Mouse (Mus musculus): ENCODE data around the gene Morn3.
"Not testable (repeated sequence)": the region's sequence is repeated elsewhere in the genome, so short reads cannot be mapped to it uniquely, and the experiment has no call there.

Morn3 gene

DNA sequence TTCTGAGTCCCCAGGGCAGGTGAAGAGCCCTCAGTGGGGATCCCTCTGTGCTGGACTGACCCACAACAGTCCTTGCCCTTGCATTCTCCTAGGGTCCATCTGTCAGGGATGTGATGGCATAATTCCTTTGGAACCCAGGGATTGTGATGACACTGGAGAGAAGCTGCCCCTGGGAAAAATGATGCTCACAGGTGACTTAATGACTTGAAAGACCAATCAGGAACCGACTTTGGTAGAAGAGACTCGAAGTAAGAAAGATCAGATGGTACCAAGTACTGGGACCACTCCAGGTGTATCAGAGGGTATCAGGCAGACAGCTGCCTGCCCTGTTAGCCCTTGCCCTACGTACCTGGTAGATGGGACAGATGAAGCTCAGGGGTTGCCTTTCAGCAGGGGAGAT, at the start of gene Morn3:
Morn3 (minus strand) TSS at position 101 of the 400 bp plus-strand sequence.
- DNase-seq (ENCODE audit: low read depth, low spot score) = no peak

DNA sequence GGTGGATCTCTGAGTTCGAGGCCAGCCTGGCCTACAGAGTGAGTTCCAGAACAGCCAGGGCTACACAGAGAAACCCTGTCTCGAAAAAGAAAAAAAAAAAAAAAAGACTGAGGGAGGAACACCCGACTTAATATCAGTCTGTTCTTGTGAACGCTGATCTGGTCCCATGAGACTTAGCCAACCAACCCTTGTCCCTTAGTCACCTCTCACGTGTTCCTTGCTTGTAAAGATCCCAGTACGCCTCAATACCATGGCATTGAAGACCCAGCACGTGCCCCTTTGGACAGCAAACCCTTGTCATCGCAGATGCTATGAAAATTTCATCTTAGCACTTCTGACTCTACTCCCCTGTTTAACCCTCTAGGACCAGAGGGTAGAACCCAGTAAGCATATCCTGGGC, 49.5 kb upstream of the Morn3 start:
- no peak for DNase-seq (ENCODE audit: low read depth, low spot score)

DNA sequence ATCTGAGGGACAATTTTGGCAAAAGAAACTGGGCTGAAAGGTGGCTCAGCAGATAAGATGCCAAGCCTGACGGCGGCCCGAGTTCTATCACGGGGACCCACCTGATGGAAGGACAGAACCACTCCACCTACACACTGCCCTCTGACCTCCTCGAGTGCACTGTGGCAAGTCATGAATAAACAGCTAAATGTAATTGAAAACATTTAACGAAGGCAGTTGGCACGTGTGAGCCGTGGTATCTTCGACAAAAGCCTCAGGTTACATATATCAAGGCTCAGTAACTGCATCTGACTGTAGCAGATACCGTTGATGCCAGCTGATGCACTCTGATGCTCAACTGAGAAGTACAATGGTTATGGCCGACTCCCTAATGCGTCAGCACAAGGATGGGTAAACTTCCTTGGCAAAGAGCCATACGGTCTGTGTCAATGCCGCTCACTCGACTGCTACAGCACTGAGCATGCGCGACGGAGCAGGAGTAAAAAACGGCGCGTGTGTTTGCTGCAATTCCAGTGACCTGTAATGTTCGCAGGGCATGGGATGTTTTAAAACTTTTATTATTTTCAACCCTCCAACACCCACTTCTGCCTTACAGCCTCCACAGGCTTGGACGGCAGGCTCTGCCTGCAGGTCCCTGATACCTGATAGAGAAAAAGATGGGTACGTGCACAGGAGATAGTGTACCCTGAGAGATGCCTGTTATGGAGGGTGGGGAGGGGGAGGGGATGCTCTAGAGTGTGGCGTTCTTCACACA, 47.6 kb upstream of the Morn3 start:
- DNase-seq (ENCODE audit: low read depth, low spot score) = no peak

DNA sequence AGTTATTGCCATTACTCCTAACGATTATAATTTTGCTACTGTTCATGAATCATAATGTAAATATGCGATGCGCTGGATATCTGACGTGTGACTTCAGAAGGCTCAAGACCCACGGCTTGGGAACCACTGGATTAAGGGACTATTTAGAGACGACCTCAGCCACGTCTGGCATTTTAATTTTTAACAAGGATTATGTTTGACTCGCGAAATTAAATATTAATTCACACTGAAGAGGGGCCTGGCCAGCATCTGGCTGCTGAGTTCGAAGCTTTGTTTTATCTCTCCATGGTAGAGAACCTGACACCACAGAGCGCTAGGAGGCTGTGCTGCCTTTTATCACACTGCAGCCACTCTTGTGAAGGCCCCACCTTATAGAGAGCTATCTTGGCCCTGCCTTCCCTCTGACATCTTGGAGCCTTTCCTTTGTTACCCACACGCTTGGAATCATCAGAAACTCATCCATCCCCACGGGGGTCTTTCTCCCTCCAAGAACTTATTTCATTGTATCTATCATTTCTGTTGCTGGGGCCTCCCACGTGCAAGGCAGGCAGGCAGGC, 46.3 kb upstream of the Morn3 start:
- DNase-seq (ENCODE audit: low read depth, low spot score) = no peak

DNA sequence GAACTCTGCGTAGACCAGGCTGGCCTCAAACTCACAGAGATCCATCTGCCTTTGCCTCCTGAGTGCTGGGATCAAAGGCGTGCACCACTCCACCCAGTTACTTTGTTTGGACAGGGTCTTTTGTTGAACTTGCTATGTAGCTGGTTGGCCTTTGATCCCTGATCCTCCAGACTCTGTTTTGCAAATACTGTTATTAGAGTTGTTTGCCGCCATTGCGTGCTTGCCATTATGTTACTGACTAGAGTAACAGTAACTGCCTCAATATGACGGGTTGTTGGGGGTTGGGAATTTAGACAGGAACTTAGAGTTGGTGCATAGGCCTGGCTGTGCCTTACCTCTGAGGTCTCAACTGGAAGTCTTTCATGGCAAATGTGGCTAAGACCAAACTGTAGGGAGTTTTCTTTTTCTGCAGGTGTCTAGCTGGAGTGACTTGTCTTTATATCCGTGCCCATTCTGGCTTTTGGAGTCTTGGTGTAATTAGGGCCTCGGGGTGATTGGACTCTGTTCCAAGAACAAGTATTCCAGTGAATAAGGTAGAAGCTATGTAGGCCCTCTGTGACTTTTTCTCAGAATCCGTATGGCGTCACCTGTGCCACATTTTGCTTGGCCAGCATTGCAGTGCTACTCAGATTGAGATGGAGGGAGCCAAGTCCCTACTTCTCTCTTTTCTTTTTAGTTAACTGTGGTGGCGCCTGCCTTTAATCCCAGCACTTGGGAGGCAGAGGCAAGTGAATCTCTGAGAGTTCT, 43.9 kb upstream of the Morn3 start:
- no peak for DNase-seq (ENCODE audit: low read depth, low spot score)

DNA sequence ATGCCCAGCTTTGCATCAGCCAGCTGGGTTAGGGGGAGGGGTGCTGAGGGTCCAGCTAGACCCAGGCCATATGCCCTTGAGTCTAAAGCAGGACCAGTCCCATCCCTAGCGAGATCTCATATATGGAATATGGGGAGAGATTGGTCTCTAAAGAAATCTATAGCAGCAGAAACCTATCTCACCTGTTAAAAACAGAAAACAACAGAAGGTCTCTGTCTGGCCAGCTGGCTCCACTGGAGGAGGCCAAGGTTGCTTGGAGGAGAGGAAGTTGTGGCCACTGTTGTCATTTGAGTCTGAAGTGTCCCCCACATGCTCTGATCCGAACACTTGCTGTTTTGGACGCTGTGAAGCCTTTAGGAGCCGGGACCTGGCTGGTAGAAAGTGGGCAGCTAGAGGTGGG, 42.0 kb upstream of the Morn3 start:
- DNase-seq (ENCODE audit: low read depth, low spot score) = no peak

DNA sequence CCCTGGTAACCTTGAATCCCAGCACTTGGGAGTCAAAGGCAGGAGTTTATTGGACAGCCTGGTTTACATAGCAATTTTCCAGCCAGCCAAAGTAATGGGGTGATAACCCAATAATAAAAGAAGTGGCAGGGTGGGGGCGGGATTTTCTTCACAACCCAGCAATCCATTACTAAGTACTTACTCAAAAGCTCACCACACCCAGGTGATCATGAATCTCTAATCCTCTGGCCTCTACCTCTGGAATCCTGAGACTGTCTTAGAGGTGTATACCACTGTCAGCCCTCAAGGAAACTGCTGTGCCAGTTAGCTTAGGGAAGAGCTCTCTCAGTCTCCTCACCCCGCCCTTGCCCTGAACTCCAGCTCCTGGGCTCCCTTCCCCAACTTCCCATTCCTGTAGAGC, 39.7 kb upstream of the Morn3 start:
- DNase-seq (ENCODE audit: low read depth, low spot score) = no peak

DNA sequence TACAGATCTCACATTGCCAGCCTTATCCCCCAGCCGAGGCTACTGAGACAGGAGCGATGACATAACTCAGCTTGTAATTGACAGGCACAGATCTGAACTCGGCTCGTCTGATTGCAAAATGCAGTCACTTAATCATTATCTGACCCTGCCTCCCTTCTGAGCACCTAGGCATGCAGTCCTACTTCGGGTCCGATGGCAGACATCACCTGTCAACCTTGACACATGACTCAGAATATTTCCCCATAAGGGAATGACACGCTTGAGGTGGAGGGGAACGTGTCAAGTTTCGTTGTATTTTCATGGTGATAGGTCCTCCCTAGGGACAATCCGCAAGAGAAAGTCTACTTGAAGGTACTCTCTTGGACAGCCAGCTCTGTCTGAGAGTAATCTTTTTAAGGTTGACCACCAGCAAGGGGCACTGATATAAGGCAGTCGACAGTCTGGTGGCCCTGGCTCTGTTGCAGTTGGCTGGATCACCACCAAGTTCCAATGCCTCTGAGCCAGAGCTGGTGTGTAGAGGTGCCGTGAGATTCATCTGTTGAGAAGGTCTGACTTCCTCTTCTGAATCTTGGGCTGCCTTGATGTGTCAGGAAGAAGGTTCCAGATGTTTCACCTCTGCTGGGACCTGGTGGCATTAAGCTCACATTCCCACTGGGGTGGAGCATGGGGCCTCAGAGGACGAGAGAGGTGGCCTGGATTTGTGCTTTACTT, 36.7 kb upstream of the Morn3 start:
- no peak for DNase-seq (ENCODE audit: low read depth, low spot score)

DNA sequence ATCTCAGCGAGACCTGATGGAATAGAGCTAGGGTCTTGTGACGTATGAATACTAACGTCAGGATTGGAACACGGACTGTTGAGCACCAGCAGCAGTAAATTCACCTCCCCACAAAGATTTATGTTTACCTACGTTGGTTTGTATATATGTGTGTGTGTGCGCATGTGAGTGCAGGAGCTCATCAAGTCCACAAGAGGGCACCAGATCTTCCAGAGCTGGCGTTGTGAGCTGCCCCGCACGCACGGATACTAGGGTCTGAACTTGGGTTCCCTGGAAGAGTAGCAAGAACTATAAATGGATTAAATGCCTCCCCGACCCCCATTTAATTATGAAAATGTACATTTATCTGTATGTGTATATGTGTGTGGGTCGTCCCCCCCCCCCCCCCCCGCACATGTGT, 33.7 kb upstream of the Morn3 start:
- no peak for DNase-seq (ENCODE audit: low read depth, low spot score)

DNA sequence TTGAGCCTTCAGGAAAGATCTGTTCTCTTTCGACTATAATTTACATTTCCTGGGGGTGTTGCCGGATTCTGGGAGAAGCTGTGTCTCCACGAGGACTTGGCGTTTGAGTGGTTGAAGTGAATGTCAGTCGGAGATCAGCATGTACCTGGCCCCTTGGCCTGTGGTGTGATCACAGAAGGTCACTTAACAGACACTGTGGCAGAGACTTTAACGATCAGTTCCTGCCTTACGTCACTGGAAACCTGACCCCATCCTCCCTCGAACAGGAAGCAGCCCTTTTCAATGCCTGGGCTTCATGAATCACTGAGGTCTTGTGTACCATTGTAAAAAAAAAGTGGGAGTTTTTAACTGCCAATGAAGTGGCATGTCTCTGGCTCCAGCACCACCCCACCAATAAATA, 33.2 kb upstream of the Morn3 start:
- DNase-seq (ENCODE audit: low read depth, low spot score) = no peak

DNA sequence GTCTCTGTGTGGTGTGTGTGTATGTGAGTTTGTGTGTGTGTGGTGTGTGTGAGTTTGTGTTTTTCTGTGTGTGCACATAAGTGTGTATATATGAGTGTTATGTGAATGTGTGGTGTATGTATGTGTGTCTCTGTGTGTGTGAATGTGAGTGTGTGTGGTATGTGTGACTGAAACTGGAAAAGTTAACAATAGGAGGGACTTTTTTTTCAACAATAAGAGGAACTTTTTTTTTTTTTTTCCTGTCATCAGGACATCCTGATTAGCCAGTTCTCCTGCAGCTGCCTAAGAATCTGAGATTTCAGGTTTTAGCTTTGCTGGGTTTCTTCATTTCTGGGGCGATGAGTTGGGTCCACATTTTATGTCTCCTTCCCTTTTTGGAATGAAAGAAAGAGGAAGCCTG, 32.8 kb upstream of the Morn3 start:
- DNase-seq (ENCODE audit: low read depth, low spot score) = no peak

DNA sequence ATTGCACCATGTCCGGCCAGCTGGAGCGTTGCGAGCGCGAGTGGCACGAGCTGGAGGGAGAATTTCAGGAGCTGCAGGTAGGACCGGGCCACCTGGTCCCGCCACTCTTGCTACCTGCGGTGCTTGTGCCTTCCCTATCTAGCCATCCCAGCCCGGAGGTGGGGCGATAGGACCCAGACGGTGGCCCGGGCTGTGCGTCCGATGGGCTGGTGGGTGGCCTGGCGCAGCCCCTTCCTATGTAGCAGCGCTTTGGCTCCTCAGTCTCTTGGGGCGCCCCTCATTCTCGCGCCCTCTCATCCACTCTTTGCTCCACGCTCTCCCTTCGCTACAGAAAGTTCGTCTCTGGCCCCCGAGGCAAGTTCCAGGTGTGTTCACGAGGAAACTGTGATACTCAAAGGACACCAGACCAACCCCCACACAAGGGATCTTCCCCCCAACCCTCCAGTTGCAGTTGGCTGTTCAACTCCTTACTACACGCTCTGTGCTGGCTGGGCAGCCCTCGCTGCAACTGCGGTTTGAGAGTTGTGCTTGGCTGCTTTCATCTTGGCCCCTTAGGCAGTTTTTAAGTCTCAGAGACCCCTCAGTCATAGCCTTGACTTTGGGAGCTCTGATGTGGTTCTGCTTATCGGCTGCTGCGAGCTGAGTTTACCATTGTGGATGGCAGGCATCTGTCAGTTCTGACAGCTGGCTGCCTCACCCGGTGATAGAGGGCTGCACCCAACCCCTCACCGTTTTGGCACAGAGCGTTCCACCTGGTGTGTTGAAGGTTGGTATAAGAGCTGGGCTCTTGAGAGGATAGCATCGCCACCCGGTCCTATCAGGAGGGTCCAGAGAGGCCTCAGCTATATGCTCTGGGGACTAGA, 29.8 kb upstream of the Morn3 start:
- DNase-seq (ENCODE audit: low read depth, low spot score) = no peak

DNA sequence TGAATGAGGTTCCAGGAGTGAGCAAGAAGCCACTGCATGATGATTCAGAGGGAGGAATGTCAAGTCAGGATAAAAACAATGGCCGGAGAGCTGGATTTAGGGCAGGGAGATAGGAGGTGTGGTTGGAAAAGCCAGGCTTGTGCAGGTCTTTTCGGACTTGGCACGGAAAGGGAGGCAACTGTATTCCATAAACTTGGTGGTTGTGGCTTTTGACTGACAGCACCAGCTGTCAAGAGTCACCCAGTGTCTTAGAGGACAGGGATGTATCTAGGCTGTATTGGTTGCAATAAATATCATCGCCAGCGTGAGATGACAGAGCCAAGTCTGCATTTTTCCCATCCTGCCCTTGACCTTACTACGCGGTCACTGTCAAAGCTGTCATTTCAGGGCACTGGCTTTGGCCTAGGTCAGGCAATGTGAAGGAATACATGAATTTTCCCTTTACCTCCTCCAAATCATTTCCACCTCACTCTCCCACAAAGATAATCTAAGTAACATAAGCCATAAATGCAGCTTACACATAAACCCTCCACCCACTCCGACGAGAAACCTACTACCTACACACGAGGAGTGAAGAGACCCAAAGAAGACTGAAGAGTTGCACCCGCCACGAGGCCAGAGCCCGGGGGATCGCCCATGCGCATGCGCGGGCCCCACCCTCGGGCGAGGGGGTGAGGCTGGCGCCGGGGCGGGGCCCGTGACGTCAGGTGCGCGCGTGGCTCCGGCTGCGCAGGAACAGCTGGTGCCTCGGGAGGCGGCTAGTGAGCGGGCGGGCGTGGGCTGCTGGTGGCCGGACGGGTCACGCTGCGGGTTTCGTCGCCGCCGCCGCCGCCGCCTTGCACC, 29.0 kb upstream of the Morn3 start:
- DNase-seq (ENCODE audit: low read depth, low spot score) = peak; percentile 84

DNA sequence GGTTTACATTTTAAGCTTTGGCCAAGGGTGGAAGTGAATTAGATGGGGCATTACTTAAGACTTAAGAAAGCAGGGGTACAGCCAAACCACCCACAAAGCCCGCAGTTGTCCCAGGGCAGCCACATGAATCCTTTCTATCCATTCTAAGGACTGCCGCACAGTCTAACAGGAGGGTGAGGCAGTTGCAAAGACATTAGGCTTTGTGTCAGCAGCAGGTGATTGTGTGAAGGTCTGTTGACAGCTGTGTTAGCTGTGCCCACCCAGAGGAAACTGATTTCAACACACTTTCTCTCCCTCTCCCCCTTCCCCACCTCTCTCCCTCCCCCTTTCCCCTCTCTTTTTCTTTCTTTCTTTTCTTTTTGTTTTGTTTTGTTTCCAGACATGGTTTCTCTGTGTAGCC, 21.9 kb upstream of the Morn3 start:
- DNase-seq (ENCODE audit: low read depth, low spot score) = no peak

DNA sequence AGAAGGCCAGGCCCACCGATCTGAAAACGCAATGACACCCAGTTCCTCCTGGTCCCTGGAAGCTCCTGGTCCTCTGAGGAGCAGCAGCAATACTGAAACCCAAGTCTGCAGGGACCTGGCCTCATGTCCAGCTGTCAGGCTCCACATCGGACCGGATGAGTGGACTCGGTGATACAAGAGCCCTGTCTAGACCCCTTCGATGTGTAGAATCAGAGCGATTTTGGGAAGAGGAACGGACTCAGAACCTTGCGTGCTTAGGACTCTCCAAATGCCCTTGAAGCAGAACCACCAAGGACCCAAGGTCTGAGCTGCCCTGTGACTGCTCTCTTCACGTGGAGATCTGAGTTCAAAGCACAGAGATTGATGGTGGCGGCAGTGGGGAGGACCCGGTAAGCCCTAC, 21.3 kb upstream of the Morn3 start, which contains the start of gene Tmem120b:
Tmem120b (plus strand) TSS at position 301 of the 400 bp plus-strand sequence.
- DNase-seq (ENCODE audit: low read depth, low spot score) = no peak

DNA sequence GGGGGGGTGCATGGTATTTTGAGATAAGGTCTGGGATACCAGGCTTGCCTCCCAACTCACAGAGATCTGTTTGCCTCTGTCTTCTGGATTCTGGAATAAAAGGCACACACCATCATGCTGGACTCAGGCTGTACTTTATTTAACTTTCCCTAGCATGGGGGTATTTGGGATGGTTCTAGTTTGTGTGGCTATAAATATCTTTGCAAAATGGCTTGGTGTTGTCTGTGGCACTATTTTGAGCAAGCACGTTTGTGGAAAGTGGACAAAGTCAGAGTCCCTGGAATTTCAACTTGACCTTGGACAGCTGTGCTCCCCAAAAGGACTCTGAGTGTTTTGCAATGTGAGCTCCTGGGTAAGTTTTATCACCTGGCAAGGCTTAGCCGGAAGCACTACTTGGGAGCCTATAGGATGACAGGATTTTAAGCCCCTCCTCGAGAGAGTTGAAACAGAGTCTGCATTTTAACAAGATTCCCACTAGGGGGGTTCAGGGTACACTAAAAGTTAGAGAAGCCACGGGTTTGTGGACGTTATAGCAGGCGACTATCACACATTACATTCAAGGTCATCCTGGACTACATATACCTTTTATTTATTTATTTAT, 20.7 kb upstream of the Morn3 start:
- peak; percentile 47 for DNase-seq (ENCODE audit: low read depth, low spot score)

DNA sequence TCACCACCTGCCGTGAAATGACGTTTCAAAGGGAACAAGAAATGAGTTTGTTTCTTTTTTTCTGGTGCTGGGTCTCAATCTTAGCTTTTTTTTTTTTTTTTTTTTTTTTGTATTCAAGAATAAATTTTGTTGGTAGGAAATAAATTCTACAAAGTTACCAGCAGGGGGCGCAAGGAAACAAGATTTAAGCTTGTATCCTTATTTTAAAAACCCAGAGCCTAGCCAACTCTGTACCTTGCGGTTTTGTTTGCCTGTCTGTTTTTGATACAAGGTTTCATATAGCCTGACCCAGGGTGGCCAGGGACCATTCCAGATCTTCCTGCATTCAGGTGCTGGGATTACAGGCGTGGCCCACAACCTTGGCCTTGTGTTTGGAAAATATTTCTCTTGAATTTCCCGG, 17.4 kb upstream of the Morn3 start:
- DNase-seq (ENCODE audit: low read depth, low spot score) = peak; percentile 76

DNA sequence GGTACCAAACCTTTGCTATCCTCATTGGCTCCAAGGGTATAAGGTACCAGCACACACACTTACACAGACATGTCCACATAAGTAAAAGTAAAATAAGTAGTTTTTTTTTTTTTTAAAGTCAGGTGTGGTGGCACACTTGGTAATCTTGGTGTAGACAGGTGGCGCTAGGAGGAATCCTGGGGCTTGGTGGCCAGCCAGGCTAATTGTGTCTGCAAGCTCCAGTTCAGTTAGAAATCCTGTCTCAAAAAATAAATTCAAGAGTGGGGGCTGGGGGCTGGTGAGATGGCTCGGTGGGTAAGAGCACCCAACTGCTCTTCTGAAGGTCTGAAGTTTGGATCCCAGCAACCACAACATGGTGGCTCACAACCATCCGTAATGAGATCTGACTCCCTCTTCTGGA, 16.3 kb upstream of the Morn3 start:
- no peak for DNase-seq (ENCODE audit: low read depth, low spot score)

DNA sequence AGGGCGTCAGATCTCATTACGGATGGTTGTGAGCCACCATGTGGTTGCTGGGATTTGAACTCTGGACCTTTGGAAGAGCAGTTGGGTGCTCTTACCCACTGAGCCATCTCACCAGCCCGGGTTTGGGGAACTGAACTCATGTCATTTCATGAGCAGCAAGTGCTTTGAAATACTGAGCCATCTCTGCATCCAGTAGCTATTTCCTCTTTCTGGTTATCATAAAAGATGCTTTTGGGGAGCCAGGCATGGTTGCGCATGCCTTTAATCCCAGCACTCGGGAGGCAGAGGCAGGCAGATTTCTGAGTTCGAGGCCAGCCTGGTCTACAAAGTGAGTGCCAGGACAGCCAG, 14.6 kb upstream of the Morn3 start:
- not testable (repeated sequence) for DNase-seq (ENCODE audit: low read depth, low spot score)

Data from embryo, embryonic 11.5 days (tissue).